Mouse (Mus musculus): ENCODE measurements around the gene Olfr112. TPM values are rescaled to one million over a fixed set of nuclear protein-coding genes. Genes with fewer than 3 reads are reported as not detected.
"Not testable (repeated sequence)": the region's sequence is repeated elsewhere in the genome, so short reads cannot be mapped to it uniquely, and the experiment has no call there.

The Olfr112 gene
- not detected for total RNA-seq (2021)
- long read RNA-seq, experiment 1, result 0 reads
- long read RNA-seq, experiment 2, result 0 reads

DNA sequence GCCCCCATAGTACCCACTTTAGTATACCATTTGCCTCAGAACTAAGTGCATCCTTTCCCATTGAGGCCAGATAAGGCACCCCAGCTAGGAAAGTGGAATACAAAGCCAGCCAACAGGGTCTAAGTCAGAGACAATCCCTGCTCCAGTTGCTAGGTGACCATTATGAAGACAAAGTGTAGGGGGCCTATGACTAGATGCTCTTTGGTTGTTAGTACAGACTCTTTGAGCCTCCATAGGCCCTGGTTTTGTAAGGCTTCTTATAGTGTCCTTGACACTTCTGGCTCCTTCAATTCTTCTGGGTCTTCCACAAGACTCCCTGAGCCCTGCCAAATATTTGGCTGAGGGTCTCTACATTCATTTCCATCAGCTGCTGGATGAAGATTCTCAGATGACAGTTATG, at the start of gene Olfr112:
Olfr112 (minus strand) TSS at position 101 of the 400 bp plus-strand sequence.
- no peak for DNase-seq

DNA sequence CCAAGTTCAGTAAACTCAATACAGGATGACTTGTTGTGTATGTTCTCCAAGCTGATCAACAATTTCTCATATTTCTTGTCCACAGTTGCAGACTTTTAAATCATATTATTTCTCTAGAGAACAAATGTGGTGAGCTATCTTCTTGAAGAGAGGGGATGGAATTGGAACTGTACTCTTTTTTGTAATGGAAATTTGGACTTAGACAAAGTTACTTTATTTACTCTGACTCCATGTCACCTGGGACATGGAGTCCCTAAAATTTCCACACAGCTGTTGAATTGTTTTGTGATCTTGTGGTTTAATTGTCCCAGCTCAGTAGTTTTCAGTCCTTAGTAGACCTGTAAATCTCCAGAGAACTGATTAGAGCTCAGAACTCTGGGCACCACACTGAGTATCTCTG, 23.4 kb upstream of the Olfr112 start, which contains the start of gene Olfr114:
Olfr114 (minus strand) TSS at position 101 of the 400 bp plus-strand sequence.
- no peak for DNase-seq

DNA sequence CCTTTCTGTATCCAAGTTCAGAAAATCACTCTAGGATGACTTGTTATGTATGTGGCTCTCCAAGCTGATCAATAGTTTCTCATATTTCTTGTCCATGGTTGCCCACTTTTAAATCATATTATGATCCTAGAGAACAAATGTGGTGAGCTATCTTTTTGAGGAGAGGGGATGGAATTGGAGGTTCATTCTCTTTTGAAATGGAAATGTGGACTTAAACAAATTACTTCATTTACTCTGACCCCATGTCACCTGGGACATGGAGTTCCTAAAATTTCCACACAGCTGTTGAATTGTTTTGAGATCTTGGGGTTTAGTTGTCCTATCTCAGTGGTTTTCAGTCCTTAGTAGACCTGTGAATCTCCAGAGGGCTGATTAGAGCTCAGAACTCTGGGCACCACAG, 8.3 kb upstream of the Olfr112 start, which contains the start of gene Olfr113:
Olfr113 (minus strand) TSS at position 101 of the 400 bp plus-strand sequence.
- DNase-seq, result no peak

DNA sequence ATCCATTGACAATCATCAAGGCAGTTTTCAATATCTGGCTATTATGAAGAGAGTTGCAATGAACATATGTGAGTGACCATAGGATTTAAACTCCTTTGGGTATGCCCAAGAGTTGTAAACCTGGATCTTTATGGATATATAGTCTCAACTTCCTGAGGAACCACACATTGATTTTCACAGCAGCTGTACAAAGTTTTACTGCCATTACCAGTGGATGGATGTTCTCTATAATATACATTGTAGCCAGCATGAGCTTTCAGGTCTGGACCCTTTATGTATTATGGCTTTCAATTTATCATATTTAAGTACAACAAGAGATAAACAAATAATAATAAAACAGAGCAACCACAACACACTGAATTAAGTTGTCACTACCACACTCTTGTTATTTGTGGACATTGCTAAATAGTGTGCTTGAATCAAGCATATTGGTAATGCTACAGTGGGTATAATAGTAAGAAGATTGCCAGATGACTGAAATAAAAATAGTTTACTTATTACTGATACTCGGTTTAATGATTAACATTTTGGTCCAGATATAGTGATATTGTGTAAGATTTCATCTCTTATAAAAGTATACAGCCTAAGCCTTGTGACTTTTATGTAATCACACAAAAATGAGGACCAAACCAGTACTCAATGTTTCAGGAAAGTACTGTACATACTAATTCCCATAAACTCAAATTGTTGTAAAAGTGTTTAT, 10.2 kb downstream of the Olfr112 start:
- DNase-seq, result no peak

DNA sequence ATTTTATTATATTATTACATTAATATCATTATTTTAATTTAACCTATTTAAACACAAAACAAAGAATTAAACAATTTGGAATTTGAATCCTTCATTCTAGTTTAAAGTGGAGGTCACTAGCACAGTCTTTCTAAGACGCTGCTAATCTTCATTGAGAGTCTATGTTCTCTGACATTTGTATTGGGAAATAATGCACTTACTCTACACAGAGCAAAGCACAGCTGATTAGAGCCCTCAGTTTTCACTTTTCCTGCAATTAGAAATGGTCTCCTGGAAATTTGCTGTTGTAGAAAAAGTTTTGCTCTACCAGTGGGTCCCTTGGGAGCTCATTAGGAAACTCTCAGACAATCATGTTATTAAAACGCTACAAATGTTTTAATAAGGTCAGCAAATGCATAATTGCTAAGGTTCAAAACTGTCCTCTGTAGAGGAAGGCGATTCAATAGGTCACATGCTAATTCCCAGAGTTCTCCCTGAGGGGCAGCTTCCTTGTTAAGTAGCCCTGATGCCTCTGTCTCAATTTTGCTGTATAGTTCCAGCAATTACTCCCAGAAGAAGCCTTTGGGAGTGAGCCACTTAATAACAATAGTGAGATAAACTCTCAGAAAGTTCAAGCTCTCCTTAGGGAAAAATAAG, 25.3 kb downstream of the Olfr112 start:
- DNase-seq, result no peak

DNA sequence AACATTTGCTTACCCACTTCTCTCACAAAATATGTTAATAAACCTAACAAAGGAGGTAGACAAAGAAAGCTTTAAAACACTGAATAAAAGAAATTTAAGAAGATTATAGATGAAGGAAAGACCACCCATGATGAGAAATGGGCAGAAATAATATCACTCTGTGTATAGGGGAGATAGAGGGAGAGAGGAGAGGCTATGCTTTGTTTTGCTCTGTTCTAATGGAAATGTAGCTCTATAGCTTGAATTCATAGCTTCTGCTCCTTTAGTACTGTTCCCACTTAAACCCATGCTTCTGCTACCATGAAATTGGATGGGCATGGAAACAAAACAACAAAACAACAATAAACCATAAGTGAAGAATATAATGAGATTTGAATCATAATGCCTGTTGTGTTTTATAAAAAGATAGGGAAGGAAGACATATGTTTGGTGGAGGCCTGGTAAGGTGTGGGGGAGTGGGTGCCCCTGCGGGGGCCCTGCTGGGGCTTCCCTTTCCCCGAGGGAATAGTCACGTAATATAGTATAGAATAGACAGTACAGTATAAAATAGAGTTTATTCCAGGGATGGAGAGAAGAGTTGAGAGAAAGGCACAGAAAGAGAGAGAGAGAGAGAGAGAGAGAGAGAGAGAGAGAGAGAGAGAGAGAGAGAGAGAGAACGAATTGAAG, 27.7 kb downstream of the Olfr112 start:
- no peak for DNase-seq

DNA sequence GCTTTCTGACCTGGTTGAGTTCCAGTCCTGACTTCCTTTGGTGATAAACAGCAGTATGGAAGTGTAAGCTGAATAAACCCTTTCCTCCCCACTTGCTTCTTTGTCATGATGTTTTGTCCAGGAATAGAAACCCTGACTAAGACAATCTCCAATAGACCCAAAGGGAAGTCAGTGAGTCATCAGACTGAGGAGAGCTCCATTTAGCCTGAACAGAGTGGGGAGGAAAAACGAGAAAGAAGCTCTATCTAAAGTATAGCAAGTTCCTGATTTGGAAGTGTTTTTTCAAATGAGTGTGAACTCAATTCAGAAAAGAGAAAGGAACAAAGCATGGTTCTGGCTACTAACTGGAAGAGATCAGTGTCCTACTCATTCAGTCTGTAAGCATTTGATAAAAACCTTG, 30.8 kb downstream of the Olfr112 start:
- not testable (repeated sequence) for DNase-seq

DNA sequence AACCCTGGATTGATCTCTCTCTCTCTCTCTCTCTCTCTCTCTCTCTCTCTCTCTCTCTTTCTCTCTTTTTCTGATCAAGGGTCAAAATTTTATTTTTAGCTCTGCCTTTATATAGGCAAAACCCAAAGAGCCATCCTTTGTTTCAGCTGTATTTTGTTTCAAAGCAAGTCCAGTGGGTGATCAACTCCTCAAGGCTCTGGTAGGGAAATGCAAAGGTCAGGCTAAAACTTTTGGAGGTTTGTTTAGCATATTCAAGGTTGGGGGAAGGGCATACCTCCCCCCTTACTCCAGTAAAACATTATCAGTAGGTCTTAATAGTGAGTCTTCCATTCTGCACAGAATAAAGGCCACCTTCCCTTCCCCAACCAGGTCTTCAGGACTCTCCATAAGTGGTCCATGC, 34.1 kb downstream of the Olfr112 start:
- DNase-seq, result no peak

DNA sequence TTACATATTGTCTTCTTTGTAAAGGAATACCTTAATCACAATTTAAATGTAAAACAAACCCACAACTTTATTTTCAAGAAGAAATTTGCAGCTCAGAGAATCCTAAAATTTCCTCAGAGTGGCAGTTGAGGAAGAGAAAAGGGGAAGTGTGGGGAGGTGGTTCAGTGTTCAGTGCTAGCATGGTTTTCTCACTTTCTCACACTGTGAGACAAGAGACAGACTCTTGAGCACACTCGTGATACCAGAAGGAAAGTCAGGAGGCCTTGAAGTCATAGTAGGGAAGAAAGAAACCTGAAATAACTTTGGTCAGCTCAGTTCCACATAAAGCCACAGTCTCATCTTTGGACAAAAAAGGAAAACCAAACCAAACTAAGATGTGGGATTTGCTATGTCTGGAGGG, 43.8 kb downstream of the Olfr112 start:
- peak in 1 of 2 experiments; percentile 2 for DNase-seq

DNA sequence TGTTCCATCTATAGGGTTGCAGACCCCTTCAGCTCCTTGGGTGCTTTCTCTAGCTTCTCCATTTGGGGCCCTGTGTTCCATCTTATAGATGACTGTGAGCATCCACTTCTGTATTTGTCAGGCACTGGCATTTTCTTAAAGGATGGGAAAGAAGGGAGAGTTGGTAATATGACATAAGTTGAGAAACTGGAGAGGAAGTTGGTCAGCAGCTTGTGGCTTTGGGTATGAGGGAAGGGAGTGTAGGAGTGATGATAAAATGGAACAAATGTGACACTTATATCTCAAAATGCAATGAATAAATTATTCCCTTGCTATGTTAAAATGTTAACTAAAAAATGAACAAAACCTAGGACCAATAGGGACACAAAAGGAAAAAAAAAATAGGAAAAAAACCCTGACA, 44.6 kb downstream of the Olfr112 start:
- DNase-seq, result peak in 1 of 2 experiments; percentile 4

Other genes with a start within 250 kb of the Olfr112 start
- not detected for gene Olfr103, start 229.8 kb downstream of the Olfr112 start, total RNA-seq (2021)
- not detected for gene Olfr104-ps, start 209.9 kb downstream of the Olfr112 start, total RNA-seq (2021)
- gene Olfr105-ps, start 190.4 kb downstream of the Olfr112 start, total RNA-seq (2021), result not detected
- gene Olfr106-ps, start 179.1 kb downstream of the Olfr112 start, total RNA-seq (2021), result not detected
- gene Olfr107, start 170.2 kb downstream of the Olfr112 start, total RNA-seq (2021), result not detected
- not detected for gene Olfr108, start 124.0 kb downstream of the Olfr112 start, total RNA-seq (2021)
- gene Olfr109, start 110.5 kb downstream of the Olfr112 start, total RNA-seq (2021), result not detected
- gene H2-M2, start 85.9 kb downstream of the Olfr112 start, total RNA-seq (2021), result 1 to 10 TPM in 1 of 2 experiments, not detected in 1; 1.3 TPM
- gene Olfr110, start 77.0 kb downstream of the Olfr112 start, total RNA-seq (2021), result not detected
- gene Olfr111, start 61.4 kb downstream of the Olfr112 start, total RNA-seq (2021), result not detected
- not detected for gene Olfr113, start 8.2 kb upstream of the Olfr112 start, total RNA-seq (2021)
- not detected for gene Olfr114, start 23.3 kb upstream of the Olfr112 start, total RNA-seq (2021)
- gene Olfr115, start 57.7 kb upstream of the Olfr112 start, total RNA-seq (2021), result not detected
- not detected for gene Olfr116, start 57.7 kb upstream of the Olfr112 start, total RNA-seq (2021)
- gene Olfr117, start 94.3 kb upstream of the Olfr112 start, total RNA-seq (2021), result not detected
- gene Olfr118, start 97.5 kb upstream of the Olfr112 start, total RNA-seq (2021), result not detected
- gene Olfr119, start 127.1 kb upstream of the Olfr112 start, total RNA-seq (2021), result not detected
- not detected for gene Olfr120, start 152.4 kb upstream of the Olfr112 start, total RNA-seq (2021)
- not detected for gene Olfr121, start 179.4 kb upstream of the Olfr112 start, total RNA-seq (2021)
- gene Olfr122, start 199.2 kb upstream of the Olfr112 start, total RNA-seq (2021), result not detected
- not detected for gene Olfr123, start 224.1 kb upstream of the Olfr112 start, total RNA-seq (2021)
- gene Olfr124, start 230.4 kb upstream of the Olfr112 start, total RNA-seq (2021), result not detected